ENCODE assay signal across 9 mouse cellular contexts in genomic region chr5:66423909-66424308, GRCm38 (mm10).
DNase-seq lines count a peak whose midpoint lies in the region; ATAC-seq and TF ChIP-seq lines count a peak whose summit lies in the region.
"Had no signal": no experiment of that assay in that cellular context is flagged by ENCODE, and none has a peak within 500 bp of the region (broad histone marks: within the 10 kb centered on the region; RNA-seq: fewer than 3 reads in every experiment).

No protein-coding gene starts in this region.

- peak; percentile 81 for TF ChIP-seq CTCF in left cerebral cortex, adult 2 months (IDR thresholded peaks at IDR 0.05)

- DNase-seq in adrenal gland, postnatal 10 days = peak; percentile 60
- no peak for DNase-seq in adrenal gland, adult 8-10 months
- peak in 1 of 2 experiments; percentile 35 for DNase-seq in left cerebral cortex, adult 2 months (ENCODE audit: extremely low spot score in 1 of 2, low spot score in 2 of 2)
- no peak for DNase-seq in left cerebral cortex, adult 8-10 months (ENCODE audit: low spot score in 2 of 2)
- DNase-seq in cerebellum, adult 18-20 months = peak; percentile 38 to 55
- peak; percentile 70 for DNase-seq in lung, postnatal 10 days
- no peak for DNase-seq in spleen, adult 12 weeks (ENCODE audit: low spot score)
- DNase-seq: liver, embryonic 13.5 days had no signal

- intact Hi-C loops in left cerebral cortex, adult 2 months (cut with DNase I) = loop anchor here (2.0 kb wide), 1 partner anchor 195 kb away; the partner anchor contains the start of gene Apbb2

- no peak overlapping the region for H3K4me3 ChIP-seq in left cerebral cortex, adult 2 months
- H3K4me3 ChIP-seq: liver, embryonic 13.5 days had no signal

- no peak overlapping the region for H3K27ac ChIP-seq in left cerebral cortex, adult 2 months
- H3K27ac ChIP-seq: liver, embryonic 13.5 days had no signal

- ATAC-seq in megakaryocyte-erythroid progenitor cell, adult 5-6 weeks (replicated peaks; ENCODE audit: low FRiP score, low TSS enrichment, poor library complexity, severe bottlenecking) = no peak

Comparison
In these comparisons a context has a peak if more than half of its experiments do, and no peak if none do; other contexts are left out.
1. DNase-seq: peak in adrenal gland, postnatal 10 days (single experiment), cerebellum, adult 18-20 months (2 of 2) and lung, postnatal 10 days (single experiment); none in adrenal gland, adult 8-10 months (single experiment), left cerebral cortex, adult 8-10 months (0 of 2) and spleen, adult 12 weeks (single experiment).